11 mouse cellular contexts compared by ENCODE assay signal in genomic region chr12:82245219-82245618, GRCm38 (mm10).
DNase-seq lines count a peak whose midpoint lies in the region; ATAC-seq and TF ChIP-seq lines count a peak whose summit lies in the region.
"Had no signal": no experiment of that assay in that cellular context is flagged by ENCODE, and none has a peak within 500 bp of the region (broad histone marks: within the 10 kb centered on the region; RNA-seq: fewer than 3 reads in every experiment).

No protein-coding gene starts in this region.

- no peak overlapping the region for H3K4me2 ChIP-seq in forebrain, embryonic 13.5 days

- H3K27me3 ChIP-seq in forebrain, embryonic 13.5 days, result no peaks in the 10 kb centered on the region
- H3K27me3 ChIP-seq in midbrain, embryonic 10.5 days (ENCODE audit: low read depth, poor library complexity, severe bottlenecking), result no peaks in the 10 kb centered on the region

- DNase-seq in gastrocnemius, adult 2 months, result no peak
- DNase-seq in gastrocnemius, adult 18-20 months (ENCODE audit: low spot score), result no peak
- peak; percentile 3 for DNase-seq in thymus, postnatal 4 days
- DNase-seq in thymus, postnatal 36 days, result no peak
- DNase-seq in urinary bladder, postnatal 25 days (ENCODE audit: low spot score), result no peak
- no peak for DNase-seq in midbrain, embryonic 10.5 days (ENCODE audit: low spot score)
- DNase-seq: cerebellum, adult 9-11 months; kidney, adult 9 months; right cerebral cortex, adult 18-20 months had no signal

- no peak for TF ChIP-seq CTCF in gastrocnemius, adult 2 months (IDR thresholded peaks at IDR 0.05)

- no peaks in the 10 kb centered on the region for H3K36me3 ChIP-seq in macrophage (ENCODE audit: inconsistent target)
- H3K36me3 ChIP-seq in forebrain, embryonic 13.5 days (ENCODE audit: poor library complexity, severe bottlenecking), result no peaks in the 10 kb centered on the region
- H3K36me3 ChIP-seq in midbrain, embryonic 10.5 days, result peaks cover 20% of the 10 kb centered on the region

- no peak overlapping the region for H3K4me3 ChIP-seq in gastrocnemius, adult 2 months
- H3K4me3 ChIP-seq in macrophage (ENCODE audit: inconsistent target), result no peak overlapping the region
- H3K4me3 ChIP-seq in forebrain, embryonic 13.5 days, result no peak overlapping the region
- no peak overlapping the region for H3K4me3 ChIP-seq in midbrain, embryonic 10.5 days

- no peak for ATAC-seq in forebrain, embryonic 13.5 days

- H3K4me1 ChIP-seq in forebrain, embryonic 13.5 days, result no peaks in the 10 kb centered on the region
- H3K4me1 ChIP-seq in midbrain, embryonic 10.5 days, result 0 out of 2 replicates have a peak, but pooled peaks cover 3% of the 10 kb centered on the region

- H3K27ac ChIP-seq in gastrocnemius, adult 2 months, result peak overlapping the region; percentile 51; the same call in 1 of the 2 replicates
- peak overlapping the region; percentile 10; the same call in 1 of the 2 replicates for H3K27ac ChIP-seq in macrophage
- H3K27ac ChIP-seq in forebrain, embryonic 13.5 days, result no peak overlapping the region
- no peak overlapping the region for H3K27ac ChIP-seq in midbrain, embryonic 10.5 days (replicated peaks)

- WGBS in macrophage (ENCODE audit: missing documents), result 16% methylated on average over 6 of the region's 6 CpGs
- WGBS in forebrain, embryonic 13.5 days, result 92% methylated on average over 6 of the region's 6 CpGs
- 93% methylated on average over 6 of the region's 6 CpGs for WGBS in midbrain, embryonic 10.5 days

- intact Hi-C loops in gastrocnemius, adult 2 months (cut with DNase I), result no loop called here

- no peak overlapping the region for H3K9ac ChIP-seq in forebrain, embryonic 13.5 days

- no peaks in the 10 kb centered on the region for H3K79me2 ChIP-seq in macrophage (ENCODE audit: inconsistent target)

- H3K9me3 ChIP-seq in forebrain, embryonic 13.5 days (replicated peaks), result no peaks in the 10 kb centered on the region
- no peaks in the 10 kb centered on the region for H3K9me3 ChIP-seq in midbrain, embryonic 10.5 days (replicated peaks)

Comparison
In these comparisons a context has a peak if more than half of its experiments do, and no peak if none do; other contexts are left out.
1. H3K27ac ChIP-seq: peak in gastrocnemius, adult 2 months (single experiment) and macrophage (single experiment); none in forebrain, embryonic 13.5 days (single experiment) and midbrain, embryonic 10.5 days (single experiment).